Mouse (Mus musculus): ENCODE data around the gene Kcnd2.

Kcnd2 gene

DNA sequence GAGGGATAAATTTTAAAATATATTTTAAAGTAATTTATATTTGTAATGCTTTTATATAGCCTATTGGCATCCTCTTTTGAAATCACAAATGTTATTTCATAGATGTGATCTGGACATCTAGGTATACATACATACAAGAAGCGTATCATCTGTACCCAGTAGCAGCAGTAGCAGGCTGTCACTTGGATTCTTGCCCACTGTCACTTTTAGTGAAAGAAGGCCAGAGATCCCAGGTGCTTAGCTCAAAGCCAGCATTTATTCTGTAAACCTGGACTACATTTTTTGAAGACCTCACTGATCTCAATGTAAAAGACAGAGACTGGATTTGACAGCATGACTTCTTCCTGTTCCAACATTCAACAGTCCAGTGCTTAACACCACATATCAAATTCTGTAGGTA, 471.1 kb downstream of the Kcnd2 start:
- DNase-seq (ENCODE audit: low read depth, low spot score), result no peak

GRCm38 (mm10) chr6:21692861-21693350, 477.6 kb downstream of the Kcnd2 start:
- no peak for DNase-seq (ENCODE audit: low read depth, low spot score)

- DNase-seq (ENCODE audit: low read depth, low spot score), result no peak
Observed at GRCm38 (mm10) chr6:21697641-21698040, 482.3 kb downstream of the Kcnd2 start.

GRCm38 (mm10) chr6:21701131-21701530, 485.8 kb downstream of the Kcnd2 start:
- no peak for DNase-seq (ENCODE audit: low read depth, low spot score)

DNA sequence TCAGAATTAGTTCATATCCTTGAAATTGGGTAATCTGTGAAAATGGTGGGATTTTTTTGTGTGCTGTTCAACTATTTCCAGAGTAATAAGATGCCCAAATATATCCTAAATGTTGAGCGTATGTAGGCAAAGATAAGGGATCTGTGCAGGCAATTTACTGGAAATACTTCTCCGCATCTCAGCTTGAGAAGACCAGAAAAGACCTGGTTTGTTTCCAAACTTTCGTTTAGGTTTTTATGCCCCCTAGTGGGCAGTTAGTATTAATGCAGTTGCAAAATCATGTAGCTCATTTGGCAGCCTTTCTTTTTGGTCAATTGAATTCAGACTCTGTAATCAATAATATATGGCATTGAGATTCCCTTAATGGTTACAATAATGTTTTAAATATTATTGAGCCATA, 493.9 kb downstream of the Kcnd2 start:
- peak; percentile 52 for DNase-seq (ENCODE audit: low read depth, low spot score)

GRCm38 (mm10) chr6:21719121-21719520, 503.8 kb downstream of the Kcnd2 start:
- DNase-seq (ENCODE audit: low read depth, low spot score), result no peak

DNA sequence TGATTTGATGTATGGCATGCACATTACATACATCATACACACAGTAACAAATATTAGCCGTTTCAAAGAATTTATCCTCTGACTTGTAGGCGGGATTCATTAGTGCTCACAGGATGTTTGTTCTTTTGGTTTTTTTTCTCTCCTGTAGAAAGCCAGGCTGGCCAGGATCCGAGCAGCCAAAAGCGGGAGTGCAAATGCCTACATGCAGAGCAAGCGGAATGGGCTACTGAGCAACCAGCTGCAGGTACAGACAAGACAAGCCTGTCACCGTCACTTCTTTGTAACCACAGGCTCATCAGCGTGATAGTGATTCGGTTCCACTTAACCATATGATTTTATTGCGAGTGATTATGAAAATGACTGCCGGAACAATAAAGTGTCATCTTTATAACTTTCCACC, 506.9 kb downstream of the Kcnd2 start:
- no peak for DNase-seq (ENCODE audit: low read depth, low spot score)

- no peak for DNase-seq (ENCODE audit: low read depth, low spot score)
Observed at GRCm38 (mm10) chr6:21740606-21741005, 525.3 kb downstream of the Kcnd2 start.

DNA sequence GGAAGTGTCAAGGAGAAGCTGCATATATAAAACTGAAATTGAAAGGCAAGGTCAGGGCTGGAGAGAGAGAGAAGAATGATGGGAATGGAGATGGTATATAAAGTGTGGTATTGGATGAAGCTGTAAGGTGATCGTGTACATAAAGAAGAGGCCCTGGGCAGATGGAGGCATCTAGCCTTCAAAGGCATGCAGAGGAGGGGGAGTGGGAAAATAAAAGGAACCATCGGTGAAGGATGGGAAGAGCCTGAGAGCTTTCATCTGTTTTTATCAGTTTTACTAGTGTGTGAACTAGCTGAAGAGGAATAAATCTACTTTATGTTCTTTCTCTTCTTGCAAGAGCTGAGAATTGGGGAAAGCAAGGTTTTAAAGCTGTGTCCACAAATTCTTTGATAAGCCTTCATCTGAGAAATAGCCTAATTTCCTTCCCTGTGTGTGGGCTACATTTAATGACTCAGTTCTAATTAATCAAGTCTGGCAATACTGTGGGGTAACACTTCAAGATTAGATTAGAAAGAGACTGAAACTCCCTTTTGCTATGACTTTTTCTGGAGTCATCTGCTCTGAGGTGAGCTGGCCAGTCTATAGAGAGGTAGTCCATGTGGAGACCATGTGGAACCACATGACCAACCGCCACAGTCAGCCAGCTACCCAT, 529.4 kb downstream of the Kcnd2 start:
- no peak for DNase-seq (ENCODE audit: low read depth, low spot score)

DNA sequence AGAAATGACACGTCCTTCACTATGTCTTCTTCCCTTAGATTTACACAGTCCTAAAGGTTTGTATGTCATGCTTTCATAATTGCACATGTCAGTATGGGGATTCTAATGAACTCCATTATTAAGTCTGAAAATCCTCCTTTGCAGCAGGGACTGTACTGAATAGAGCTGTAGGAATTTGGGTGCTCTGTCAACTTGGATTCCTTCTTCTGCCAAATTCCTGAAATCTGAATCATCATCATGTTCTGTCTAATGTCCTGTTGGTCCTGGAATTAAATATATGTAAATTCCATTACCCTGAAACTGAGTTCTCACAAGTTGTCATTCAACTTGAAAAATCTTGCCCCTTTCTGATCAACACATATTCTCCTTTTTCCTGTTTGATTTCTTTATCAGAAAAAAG, 532.2 kb downstream of the Kcnd2 start:
- DNase-seq (ENCODE audit: low read depth, low spot score), result no peak

GRCm38 (mm10) chr6:21767787-21768221, 552.5 kb downstream of the Kcnd2 start:
- DNase-seq (ENCODE audit: low read depth, low spot score), result no peak

DNA sequence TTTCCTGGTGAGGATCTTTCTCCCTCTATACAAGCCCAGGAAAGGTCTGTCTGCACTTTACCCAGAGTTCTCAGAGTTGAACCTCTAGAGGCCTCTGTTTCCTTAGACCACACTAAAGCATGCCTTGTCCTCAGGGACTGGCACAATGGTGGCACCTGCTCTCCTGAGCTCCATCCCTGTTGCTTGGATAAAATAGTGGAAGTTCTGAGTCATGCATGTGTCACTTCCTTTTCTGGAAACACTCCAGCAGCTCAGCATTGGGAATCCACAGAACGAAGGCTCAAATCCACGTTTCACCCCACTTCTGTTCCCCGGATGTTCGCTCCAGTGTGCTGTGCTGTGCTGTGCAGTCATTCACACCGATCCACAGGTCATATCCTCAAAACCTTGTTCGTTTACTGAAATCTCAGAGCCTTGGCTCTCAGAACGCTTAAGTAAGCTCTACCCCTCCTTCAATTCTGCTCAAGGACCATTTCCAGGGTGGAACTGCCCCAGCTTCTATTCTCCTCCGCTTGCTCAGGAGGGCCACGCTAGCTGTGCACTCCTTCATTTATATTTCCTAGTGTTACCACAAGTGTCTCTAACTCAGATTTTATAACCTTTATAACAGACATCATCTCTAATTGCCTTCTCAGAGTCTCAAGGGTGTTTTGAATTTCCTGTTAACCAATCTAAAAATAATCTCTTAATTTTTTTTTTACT, 553.6 kb downstream of the Kcnd2 start:
- DNase-seq (ENCODE audit: low read depth, low spot score), result peak; percentile 19

DNA sequence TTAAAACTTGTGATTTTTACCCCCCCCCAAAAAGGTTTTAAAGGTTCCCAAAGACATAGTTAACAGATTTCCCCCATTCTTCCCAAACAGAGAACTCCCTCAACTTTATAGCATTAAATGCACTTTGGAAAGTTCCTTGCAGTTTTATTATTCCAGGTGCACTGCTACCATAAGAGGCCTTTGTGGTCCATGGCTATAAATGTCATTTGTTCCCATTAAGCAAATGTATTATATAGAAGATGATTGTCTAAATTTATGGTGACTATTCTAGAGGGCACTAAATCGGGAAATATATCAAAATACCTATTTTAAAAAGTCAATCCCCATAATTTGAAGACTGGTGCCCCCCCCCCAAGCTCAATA, 554.1 kb downstream of the Kcnd2 start:
- peak; percentile 31 for DNase-seq (ENCODE audit: low read depth, low spot score)

- no peak for DNase-seq (ENCODE audit: low read depth, low spot score)
Observed at GRCm38 (mm10) chr6:21774213-21774916, 559.1 kb downstream of the Kcnd2 start.

All from forelimb bud, embryonic 11.5 days (tissue).